Mouse (Mus musculus) left cerebral cortex, adult 18-20 months (tissue): ENCODE measurements around the gene Fmnl3. TPM values are rescaled to one million over a fixed set of nuclear protein-coding genes. Genes with fewer than 3 reads are reported as not detected.

Experiments used
- DNase-seq, 2 experiments: peaks; one replicate each; pipeline ENCODE4 v3.0.0; 2021 to 2022; ENCODE audit warnings: low spot score in 2 of 2, mixed read lengths in 1 of 2
- total RNA-seq, 2 experiments: library from RNA; stranded (reverse); gene quantifications; 2 replicates each; pipeline ENCODE4 v1.2.3; 2021

The Fmnl3 gene
- total RNA-seq, 2 experiments from 2014 or later = 8.5 to 9.6 TPM

DNA sequence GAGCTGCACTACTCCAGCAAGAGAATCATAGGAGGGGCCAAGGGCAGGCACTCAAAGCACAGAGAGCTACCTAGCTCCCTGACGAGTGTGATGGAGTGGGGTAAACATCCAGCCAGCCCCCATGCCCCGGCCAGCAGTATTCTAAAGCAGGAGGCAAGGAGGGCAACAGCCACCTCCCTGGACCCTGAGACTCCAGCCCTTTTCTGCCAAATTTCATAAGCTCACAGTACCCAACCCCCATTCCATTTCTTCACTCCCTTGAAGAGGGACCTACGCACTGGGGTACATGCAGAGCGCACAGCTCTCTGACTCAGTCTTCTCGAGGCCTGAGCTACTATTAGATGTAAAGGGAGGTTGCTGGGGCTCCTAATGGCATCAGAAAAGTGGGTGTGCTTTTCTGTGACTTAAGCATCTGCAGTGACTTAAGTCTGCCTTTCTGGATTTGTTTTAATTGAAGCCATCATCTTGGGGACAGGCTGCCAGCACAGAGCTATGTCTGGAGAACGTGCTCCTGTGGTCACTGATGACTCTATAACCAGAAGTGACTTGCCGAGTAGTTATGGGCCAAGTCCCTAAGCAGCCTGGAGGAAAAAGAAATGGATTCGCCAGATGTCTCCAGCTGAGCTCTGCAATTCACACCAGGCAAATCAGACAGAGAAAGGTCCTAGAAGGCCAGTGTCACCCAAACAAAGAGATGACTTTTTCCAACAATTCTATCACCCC is 26.0 kb downstream of the Fmnl3 start:
- DNase-seq = no peak

DNA sequence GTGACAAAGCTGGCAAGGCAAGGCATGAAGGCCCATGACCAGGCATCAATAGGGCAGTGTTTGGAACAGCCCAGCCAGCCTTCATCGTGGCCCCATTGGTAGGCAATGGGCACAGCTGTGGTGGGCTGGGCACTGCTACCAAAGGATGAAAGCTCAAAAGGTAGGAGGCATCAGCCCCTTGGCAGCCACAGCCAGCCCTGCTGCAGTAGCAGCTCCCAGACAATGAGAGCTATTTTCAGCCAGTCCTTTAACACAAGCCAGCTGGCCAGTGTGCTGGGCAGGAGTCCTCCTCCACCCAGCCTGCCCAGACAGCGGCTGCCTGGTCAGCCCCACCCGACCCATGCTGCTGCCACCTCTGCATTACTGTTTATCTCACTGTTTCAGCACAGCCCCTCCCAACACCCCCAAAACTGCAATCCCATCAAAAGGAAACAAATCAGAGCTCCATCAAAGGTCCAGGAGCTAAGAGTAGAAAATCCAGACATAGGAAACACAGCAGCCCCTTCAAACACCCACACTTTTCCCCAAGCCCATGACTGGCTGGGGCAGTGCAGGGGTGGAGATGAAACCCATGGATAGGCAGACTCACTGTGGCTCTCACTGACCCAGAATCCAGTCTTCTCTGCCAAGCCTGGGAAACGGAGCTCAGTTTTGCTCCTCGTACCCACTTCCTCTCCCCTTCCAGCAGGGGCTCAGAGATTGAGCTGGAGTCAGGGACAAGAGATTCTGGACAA is 26.7 kb downstream of the Fmnl3 start:
- peak; percentile 41 to 68 for DNase-seq

DNA sequence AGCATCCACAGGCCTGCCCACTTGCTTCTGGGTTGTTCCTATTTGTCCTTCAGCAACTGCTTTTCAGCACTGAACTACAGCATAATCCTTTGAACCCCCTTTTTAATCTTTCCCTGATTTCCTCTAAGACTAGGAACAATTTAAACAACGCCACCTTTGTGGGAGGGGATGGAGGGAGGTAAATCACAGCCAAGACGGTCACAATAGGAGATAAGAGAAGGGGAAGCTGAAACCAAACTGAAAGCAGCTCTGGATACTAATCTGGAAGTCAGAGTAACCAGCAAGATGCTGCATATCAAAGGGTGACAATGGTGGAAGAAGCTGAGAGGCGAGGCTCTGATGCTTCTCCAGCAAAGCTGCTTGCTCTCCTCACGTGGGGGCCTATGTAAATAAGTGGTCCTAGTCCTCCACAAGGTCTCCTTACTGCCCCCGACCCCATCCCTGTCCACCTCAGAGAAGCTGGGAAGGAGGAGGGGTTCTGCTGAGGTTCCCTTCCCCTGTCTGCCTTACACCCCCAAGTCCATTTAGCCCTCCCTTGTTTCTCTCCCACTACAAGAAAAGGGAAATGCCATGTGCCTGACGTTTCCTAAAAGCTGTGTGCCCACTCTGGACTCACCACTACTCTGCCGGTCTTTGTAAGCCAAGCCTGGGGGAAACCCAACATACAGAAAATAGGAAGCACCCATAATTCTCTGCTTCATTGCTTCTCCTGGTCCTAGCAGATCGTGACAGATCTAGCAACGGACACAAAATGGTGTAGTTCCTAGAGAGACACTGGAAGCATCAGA is 27.9 kb downstream of the Fmnl3 start:
- DNase-seq = no peak

GRCm38 (mm10) chr15:99341102-99341501 is 29.2 kb downstream of the Fmnl3 start:
- DNase-seq = no peak

GRCm38 (mm10) chr15:99339669-99340068 is 30.6 kb downstream of the Fmnl3 start:
- no peak for DNase-seq

- DNase-seq = no peak
Measured at GRCm38 (mm10) chr15:99338916-99339315, 31.4 kb downstream of the Fmnl3 start.

DNA sequence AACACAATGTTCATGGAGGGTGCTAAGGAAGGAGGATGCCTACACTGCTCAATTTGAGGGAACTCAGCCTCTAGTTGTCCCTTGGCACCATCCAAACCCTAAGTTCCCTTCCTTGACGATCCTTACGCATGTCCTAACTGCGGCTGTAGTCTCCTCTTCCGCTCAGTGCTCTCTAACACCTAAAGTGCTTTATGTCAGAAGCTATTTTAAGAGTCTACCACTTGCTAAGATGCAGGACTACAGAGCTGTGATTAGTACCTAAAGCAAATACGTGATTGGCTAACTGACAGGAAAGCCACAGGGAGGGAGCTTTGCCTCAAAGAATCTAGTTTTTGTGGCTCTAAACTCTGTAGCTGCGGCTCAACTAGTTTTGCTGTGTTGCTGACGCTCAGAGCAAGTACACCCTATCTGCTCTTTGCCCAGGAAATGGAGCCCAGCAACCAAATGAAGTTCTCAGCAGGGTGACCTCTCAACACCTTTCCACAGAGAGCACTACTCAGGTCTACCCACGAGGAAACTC is 34.4 kb downstream of the Fmnl3 start:
- DNase-seq = no peak

DNA sequence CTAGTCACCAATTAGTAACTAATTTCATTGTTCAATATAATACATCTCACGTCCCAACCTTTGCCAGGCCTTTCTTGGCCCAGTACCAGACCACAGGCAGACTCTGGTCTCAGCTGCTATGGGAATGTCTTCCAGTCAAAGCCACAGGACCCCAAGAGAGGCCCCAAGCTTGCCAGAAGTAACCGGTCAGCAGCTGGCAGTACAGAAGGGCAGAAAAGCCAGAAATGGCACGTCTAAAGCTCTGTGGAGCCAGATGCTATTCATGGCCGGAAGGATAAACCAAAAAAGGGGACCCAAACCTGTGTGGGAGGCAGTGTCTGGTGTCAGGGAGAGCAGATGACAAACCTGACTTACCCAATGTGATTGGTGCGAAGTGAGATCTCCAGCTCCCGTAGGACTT is 35.8 kb downstream of the Fmnl3 start:
- no peak for DNase-seq

DNA sequence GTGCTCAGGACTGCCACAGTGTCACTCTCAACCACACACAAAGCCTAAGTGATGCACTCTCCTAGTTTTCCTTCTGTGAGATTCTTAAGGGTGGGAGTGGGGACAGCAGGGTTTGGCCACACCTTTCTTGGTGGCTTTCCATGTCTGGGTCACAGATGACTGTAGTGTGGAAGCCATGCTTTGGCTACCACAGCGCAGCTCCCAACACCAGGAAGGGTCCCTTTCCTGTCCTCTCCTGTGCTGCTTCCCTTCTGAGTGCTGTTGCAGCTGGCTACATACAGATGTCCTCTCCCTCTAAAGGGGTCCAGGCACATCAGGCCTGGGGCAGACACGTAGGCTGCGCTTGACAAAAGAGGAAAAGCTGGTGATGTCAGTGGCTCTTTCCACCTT is 36.6 kb downstream of the Fmnl3 start:
- DNase-seq = no peak

DNA sequence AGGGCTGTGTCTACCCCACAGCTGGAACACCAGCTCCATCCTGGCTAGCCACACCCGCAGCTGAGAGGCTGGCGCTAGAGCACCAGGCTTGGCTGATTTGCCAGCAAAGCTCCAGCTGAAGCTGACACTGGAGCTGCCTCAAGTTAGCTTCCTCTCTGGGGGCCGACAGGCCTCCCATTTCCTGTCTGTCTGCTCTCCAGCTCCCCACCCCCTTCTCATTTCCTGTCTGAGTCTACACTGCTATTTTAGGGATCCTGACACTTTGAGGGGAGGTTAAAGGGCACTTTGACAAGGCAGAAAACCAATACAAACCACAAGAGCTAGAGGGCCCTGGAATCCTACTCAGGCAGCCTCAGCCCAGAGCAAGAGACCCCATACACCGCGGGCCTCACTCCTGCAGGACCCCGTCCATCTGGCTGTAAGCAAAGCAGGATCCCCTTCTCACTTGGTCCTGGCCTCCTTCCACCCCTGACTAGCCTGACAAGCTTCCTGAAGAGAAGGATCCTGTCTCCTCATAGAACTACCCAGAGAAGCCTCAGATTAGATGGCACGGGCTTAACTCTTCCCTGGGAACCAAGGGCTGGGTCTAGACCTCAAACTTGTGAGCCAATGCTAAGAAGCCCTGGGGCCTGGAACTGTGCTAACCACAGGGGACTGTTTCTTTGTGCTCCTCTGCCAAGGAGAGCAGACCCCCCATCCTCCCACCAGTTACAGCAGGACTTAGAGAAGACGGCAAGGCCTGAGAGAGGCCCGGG is 37.2 kb downstream of the Fmnl3 start:
- no peak for DNase-seq

GRCm38 (mm10) chr15:99332111-99332510 is 38.2 kb downstream of the Fmnl3 start:
- no peak for DNase-seq

DNA sequence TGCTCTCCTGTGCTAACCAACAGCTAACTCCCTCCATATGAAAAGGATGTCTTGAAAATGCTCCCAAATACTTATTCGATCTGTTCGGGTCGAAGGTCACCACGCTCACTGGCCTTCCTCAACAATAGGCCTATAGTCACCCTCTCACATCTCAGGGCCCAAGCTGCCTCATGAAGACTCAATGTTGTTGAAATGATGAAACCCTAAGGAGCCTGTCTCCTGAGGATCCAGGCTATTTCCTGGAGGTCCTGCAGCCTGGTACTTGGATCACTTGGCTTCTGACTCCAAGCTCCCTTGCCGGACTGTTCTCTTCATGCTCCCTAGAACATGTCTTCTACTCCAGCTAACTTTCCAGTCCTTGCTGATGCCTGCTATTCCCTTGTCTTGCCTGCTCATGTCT is 38.9 kb downstream of the Fmnl3 start:
- DNase-seq = no peak

DNA sequence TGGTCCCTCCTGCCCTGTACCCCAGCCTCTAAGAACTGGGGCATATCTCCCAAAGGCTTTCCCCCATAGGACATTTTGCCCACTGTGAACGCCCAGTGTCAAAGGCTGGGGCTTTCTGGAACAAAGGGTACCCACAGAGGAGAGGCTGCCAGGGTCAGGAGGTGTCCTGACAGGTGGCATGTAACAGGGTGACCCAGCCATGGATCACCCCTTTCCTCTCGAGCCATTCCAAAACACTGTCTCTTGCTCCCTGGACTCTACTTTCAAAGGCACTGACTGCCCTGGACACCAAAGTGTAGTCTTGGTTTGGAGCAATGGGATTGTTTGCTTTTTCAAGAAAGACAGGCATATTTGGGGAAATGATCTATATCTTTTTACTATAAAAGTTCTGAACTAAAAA is 40.0 kb downstream of the Fmnl3 start:
- no peak for DNase-seq

DNA sequence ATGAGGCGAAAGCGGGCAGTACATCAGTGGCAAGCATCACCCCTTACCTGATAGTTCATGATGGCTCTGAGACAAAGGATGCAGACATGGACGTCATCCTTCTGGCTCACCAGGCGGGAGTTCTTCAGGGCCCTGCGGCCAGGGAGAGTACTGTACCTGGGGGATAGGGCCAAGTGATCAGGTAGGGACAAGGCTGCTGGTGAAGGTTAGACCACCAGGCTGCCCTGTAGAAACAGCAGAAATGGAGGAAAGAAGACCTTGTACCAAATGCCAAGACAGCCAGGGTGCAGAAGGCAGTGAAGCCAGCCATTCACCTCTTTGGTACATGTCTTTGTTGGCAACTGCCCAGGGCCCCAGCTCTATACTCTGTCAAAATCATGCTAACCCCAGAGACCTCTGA is 42.3 kb downstream of the Fmnl3 start:
- no peak for DNase-seq

DNA sequence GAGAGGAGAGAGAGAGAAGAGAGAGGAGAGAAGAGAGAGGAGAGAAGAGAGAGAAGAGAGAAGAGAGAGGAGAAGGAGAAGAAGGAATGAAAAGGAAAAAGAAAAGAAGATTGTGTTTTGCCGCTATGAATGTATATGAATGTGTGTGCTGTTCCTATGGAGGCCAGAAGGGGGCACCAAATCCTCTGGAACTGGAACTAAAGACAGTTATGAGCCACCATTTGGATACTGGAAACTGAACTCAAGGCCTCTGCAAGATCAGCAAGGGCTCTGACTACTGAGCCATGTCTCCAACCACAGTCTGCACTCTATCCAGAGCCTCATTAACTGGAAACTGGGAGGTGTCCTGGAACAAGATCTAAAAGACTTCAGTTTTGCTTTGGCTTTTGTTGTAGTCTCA is 43.3 kb downstream of the Fmnl3 start:
- DNase-seq = no peak

- DNase-seq = no peak
Measured at GRCm38 (mm10) chr15:99326407-99326806, 43.9 kb downstream of the Fmnl3 start.

DNA sequence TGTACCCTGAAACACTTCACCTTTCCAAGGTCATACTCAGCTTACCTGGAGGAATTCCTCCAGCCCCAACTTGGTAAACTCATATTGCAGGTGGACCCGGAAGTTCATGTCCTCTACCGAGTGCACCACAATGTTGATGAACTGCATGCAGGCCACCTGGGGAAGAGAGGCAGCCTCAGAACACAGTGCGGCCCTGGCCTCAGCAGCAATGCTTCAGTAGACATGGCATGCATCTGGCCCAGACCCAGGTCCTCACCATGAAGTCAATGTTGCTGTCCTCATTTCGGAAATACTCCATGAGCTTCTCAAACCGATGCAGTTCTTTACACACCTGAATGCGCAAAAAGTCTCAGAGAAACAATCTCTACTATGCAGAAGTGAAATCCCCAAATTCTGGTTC is 44.7 kb downstream of the Fmnl3 start:
- no peak for DNase-seq

- no peak for DNase-seq
Measured at GRCm38 (mm10) chr15:99324151-99324550, 46.1 kb downstream of the Fmnl3 start.

DNA sequence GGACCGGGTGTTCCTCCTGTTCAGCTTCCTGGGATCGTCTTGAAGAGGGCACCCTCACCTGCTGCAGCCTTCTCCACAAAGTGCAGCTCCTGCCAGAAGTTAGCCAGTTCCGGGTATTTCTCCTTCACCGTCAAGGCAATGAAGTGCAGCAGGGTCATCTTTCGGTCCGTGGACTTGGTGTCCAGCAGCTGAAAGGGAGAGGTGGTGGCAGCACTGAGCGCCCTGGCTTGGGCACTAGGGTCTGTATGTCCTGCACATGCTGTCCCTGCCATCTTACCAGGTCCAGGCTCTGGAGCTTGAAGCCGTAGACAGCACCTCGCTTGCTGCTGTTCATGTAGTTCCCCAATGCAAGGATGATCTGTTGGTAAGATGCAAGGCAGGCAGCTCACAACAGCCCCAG is 49.3 kb downstream of the Fmnl3 start:
- no peak for DNase-seq

DNA sequence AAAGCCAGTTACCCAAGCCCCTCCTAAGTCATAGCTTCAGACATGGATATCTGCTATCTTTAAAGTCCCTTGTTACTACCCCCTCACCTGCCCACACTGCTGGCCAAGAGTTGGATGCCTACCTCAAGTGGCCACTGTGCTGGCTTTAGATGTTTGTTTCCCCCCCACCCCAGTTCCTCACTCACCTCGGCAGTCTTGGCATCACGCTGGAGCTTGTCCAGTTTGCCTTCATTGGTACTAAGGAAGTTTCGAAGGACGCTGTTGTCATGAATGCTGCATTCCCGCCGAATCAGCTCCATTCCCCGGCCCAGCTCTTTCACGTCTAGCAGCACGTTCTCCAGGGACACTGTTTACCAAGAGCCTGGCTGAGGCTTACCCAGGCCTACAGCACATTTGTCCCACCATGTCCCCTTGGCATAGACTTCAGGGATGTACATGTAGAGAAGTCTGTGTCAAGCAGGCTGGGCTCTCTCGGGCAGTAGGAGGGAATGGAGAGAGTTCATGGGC is 50.1 kb downstream of the Fmnl3 start:
- DNase-seq = no peak

GRCm38 (mm10) chr15:99319411-99319871 is 50.8 kb downstream of the Fmnl3 start:
- no peak for DNase-seq
